Mouse (Mus musculus) stomach, adult 2 months (tissue): Measurements from ENCODE around the gene Gm14434. TPM values are rescaled to one million over a fixed set of nuclear protein-coding genes. Genes with fewer than 3 reads are reported as not detected.

Experiments
- polyA plus RNA-seq: library from polyadenylated mRNA; depleted of rRNA; stranded (reverse); fragments of >200 nt; gene quantifications from 2 replicates; pipeline ENCODE4 v1.2.3, GENCODE M21; 2012; rRNA removed

Gm14434 gene
- 0.14 TPM in 1 of 2 replicates, not detected in the other for polyA plus RNA-seq

DNA sequence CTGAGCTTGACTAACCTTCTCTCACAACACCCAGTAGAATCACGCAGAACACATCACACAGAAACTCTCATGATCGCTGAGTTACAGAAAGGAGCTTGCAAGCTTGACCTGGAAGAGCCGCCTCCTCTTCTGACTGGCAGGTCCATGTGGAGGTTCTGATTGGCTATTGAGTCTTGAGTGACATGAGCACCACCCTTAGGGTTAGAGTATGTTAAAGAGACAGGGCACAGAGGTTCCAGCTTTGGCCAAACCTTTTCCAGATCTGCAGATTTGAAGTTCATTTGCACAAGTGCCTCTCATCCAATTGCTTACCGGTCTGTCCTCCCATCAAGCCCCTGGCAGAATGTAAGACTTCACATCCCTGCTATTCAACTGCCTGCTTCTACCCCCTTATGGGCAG lies at the start of gene Gm14434:
TSS of gene Gm14434 (minus strand) at position 101 of the 400 bp plus-strand sequence.

DNA sequence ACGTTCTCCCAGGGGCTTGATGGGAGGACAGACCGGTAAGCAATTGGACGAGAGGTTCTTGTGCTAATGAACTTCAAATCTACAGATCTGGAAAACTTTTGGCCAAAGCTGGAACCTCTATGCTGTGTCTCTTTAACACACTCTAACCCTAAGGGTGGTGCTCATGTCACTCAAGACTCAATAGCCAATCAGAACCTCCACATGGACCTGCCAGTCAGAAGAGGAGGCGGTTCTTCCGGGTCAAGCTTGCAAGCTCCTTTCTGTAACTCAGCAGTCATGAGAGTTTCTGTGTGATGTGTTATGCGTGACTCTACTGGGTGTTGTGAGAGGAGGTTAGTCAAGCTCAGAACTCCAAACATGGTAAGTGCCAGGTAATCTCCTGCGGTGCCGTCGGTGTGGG lies 34.2 kb upstream of the Gm14434 start, which contains the start of gene Zfp967:
TSS of gene Zfp967 (plus strand) at position 301 of the 400 bp plus-strand sequence.

DNA sequence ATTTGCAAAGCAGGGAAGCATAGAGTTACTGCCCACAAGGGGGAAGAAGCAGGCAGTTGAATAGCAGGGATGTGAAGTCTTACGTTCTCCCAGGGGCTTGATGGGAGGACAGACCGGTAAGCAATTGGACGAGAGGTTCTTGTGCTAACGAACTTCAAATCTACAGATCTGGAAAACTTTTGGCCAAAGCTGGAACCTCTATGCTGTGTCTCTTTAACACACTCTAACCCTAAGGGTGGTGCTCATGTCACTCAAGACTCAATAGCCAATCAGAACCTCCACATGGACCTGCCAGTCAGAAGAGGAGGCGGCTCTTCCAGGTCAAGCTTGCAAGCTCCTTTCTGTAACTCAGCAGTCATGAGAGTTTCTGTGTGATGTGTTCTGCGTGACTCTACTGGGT lies 63.3 kb downstream of the Gm14434 start, which contains the start of gene Gm14435:
TSS of gene Gm14435 (plus strand) at position 301 of the 400 bp plus-strand sequence.

Other genes with a start within 250 kb of the Gm14434 start
- gene Gm11009, start 167.3 kb downstream of the Gm14434 start, polyA plus RNA-seq, result not detected in 2 replicates
- 0.30 TPM in 1 of 2 replicates, not detected in the other for gene Gm14435, start 63.2 kb downstream of the Gm14434 start, polyA plus RNA-seq
- not detected in 2 replicates for gene Zfp967, start 34.3 kb upstream of the Gm14434 start, polyA plus RNA-seq
- gene Gm14308, start 149.6 kb upstream of the Gm14434 start, polyA plus RNA-seq, result 0.14 TPM in 1 of 2 replicates, not detected in the other
- gene Zfp973, start 183.7 kb upstream of the Gm14434 start, polyA plus RNA-seq, result 0.27 TPM in 1 of 2 replicates, not detected in the other
- gene Gm14305, start 221.5 kb upstream of the Gm14434 start, polyA plus RNA-seq, result 0.09 and 0.26 TPM in 2 replicates